Mouse (Mus musculus) hindbrain, embryonic 16.5 days (tissue): ENCODE measurements at regions not wholly inside any gene's neighbourhood (a gene's known extent, or its start where the extent isn't known, plus 50 kb on each side); places are given as distances from the start of the nearest gene placed in this dataset.

Experiments
- ATAC-seq: fragments of 200-750 bp; cut with Nextera tagmentation; 2 replicates; pipeline ENCODE4 v1.8.0; 2017; ENCODE audit warnings: moderate TSS enrichment, moderate library complexity
- H3K27ac ChIP-seq: fragments of 300-500 bp; sonication (generic); 2 replicates; pipeline ENCODE4 v1.5.1; 2014; ENCODE audit warnings: low read depth, mild to moderate bottlenecking, control low read depth, low read length, moderate library complexity
- H3K27me3 ChIP-seq: fragments of 300-500 bp; sonication (generic); replicated peaks from 2 replicates; pipeline ENCODE4 v1.6.1; 2014; ENCODE audit warnings: low read length; ENCODE audit not compliant: control insufficient read depth, insufficient read depth
- H3K36me3 ChIP-seq: fragments of 300-500 bp; sonication (generic); 2 replicates; pipeline ENCODE4 v1.6.1; 2014; ENCODE audit warnings: mild to moderate bottlenecking, low read length, moderate library complexity, mixed read lengths; ENCODE audit not compliant: control insufficient read depth, insufficient read depth
- H3K4me1 ChIP-seq: fragments of 300-500 bp; sonication (generic); 2 replicates; pipeline ENCODE4 v1.6.1; 2014; ENCODE audit warnings: low read depth, low read length; ENCODE audit not compliant: control insufficient read depth, insufficient read depth
- H3K4me2 ChIP-seq: fragments of 300-500 bp; sonication (generic); 2 replicates; pipeline ENCODE4 v1.6.1; 2014; ENCODE audit warnings: mild to moderate bottlenecking, low read length, control low read depth, moderate library complexity
- H3K4me3 ChIP-seq: fragments of 300-500 bp; sonication (generic); 2 replicates; pipeline ENCODE4 v1.5.1; 2014; ENCODE audit warnings: mild to moderate bottlenecking, low read length, control low read depth, moderate library complexity
- H3K9ac ChIP-seq: fragments of 300-500 bp; sonication (generic); 2 replicates; pipeline ENCODE4 v1.6.1; 2014; ENCODE audit warnings: low read depth, mild to moderate bottlenecking, control low read depth, low read length, moderate library complexity
- H3K9me3 ChIP-seq: fragments of 300-500 bp; sonication (generic); 2 replicates; pipeline ENCODE4 v1.6.1; 2014; ENCODE audit warnings: mild to moderate bottlenecking, low read length, moderate library complexity; ENCODE audit not compliant: control insufficient read depth
- WGBS: fragments of 180-500 bp; shearing (Covaris S2); extraction: QIAGEN DNeasy Blood & Tissue Kit; methylation state at CpG from one replicate; pipeline ENCODE4 v1.1.7; 2014; 5-methylcytosine and 5-hydroxymethylcytosine counted together

DNA sequence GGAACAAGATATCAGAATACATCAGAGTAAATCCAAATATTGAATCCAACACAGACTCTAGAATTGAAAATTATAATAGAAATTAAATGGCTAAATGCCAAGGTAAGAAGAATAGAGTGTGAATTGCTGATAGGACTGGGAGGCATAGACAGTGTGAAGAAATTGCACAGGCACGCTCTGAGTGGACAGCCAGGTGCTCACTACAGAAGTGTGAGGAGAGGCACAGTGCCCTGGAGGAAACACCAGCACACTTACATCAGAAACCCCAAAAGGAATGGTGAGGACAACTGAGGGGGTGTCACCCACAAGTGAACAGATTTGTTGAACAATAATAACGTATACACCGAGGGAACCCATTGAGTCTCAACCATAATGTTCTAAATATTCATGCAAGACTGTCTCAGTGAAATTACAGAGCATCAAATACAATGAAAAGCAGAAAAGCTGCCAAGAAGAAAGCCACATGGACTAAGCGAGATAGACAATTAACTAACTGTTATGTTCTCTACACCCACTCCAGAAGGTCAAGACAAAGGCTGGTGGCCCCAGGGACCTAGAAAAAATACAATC, 92.9 kb upstream of the Gm17728 start:
- Histone ChIP-seq H3K4me1 (no peaks in the 10 kb centered on the region), H3K4me3 (no peak overlapping the region), H3K27ac (no peak overlapping the region), H3K36me3 (no peaks in the 10 kb centered on the region), H3K9me3 (no peaks in the 10 kb centered on the region), H3K27me3 (no peaks in the 10 kb centered on the region), H3K9ac (no peak overlapping the region), H3K4me2 (no peak overlapping the region)
- WGBS = 57% methylated on average over 4 of the region's 4 CpGs
- ATAC-seq = no peak

DNA sequence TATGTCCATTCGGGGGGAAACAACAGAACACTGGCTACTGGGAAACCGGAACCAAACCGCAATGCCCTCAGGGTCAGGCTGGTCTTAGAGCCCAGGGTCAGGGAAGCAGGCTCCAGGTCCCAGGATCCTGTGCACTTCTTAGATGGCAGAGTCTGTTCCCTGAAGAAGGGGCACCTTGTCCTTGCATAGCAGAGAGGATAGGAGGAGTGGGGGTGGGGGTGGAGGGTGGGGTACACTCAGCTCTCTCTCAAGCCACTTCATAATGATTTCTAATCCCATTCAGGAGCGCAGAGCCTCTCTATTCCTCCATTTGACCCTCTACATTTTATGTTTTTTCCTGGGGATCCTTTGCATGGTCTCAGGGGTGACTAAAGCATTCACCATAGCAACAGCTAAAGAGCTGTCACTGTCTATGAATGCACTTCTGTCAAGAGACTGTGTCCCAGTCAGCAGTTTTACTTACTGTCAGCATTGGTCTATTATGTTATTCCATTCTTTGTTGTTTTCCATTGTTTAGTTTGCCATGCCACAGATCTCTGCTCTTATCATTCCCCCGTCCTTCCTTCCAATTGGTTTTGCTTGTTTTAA, 64.2 kb upstream of the Gm17728 start:
- no peak overlapping the region for H3K4me2 ChIP-seq
- WGBS = 41% methylated on average over 5 of the region's 5 CpGs
- H3K27ac ChIP-seq = no peak overlapping the region
- ATAC-seq = no peak
- H3K36me3 ChIP-seq = no peaks in the 10 kb centered on the region
- no peaks in the 10 kb centered on the region for H3K27me3 ChIP-seq
- no peak overlapping the region for H3K4me3 ChIP-seq
- no peaks in the 10 kb centered on the region for H3K9me3 ChIP-seq
- no peak overlapping the region for H3K9ac ChIP-seq
- no peaks in the 10 kb centered on the region for H3K4me1 ChIP-seq
